Mouse (Mus musculus) small intestine, adult 10 weeks (tissue): ENCODE results near the gene Olfr1202. TPM values are rescaled to one million over a fixed set of nuclear protein-coding genes. Genes with fewer than 3 reads are reported as not detected.

Experiments used
- polyA plus RNA-seq: library from polyadenylated mRNA; stranded (reverse); fragments of 350-450 nt; fragmentation: Illumina TruSeq; extraction: RNeasy Lipid Tissue Mini Kit (QIAGEN cat#74804); gene quantifications from one replicate; pipeline ENCODE4 v1.2.3, GENCODE M21; 2014; ENCODE audit warnings: low replicate concordance

Olfr1202 gene
- not detected for polyA plus RNA-seq

GRCm38 (mm10) chr2:88814196-88814595 is at the start of gene Olfr1202:
TSS of gene Olfr1202 (plus strand) at chr2:88814496.

GRCm38 (mm10) chr2:88770388-88770787 is 43.9 kb upstream of the Olfr1202 start, which contains the start of gene Olfr1200:
TSS of gene Olfr1200 (minus strand) at chr2:88770488.

DNA sequence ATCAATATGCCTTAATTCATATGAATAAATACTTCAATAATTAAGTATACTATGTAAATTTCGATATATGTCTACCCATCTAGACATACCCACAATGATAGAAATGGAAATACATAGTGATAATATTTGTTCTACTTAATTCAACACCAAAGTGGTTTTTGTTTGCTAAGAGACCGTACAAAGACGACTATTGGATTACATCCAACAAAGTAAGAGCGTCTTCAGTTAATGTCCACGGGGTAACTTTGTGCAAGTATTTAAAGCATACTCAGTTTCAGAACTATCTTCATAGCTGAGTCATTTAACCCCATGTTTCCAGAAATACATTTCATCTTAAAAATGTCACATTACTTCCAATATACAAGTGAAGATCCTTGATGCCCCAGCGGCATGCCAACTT is 21.6 kb upstream of the Olfr1202 start, which contains the start of gene Olfr1201:
Gene Olfr1201 (plus strand): TSS at position 301 of the 400 bp plus-strand sequence.

GRCm38 (mm10) chr2:88829437-88829836 is 15.1 kb downstream of the Olfr1202 start, which contains the start of gene Olfr1205:
TSS of gene Olfr1205 (plus strand) at chr2:88829737.

GRCm38 (mm10) chr2:88848992-88849391 is 34.7 kb downstream of the Olfr1202 start, which contains the start of gene Olfr1204:
TSS of gene Olfr1204 (plus strand) at chr2:88849292.

DNA sequence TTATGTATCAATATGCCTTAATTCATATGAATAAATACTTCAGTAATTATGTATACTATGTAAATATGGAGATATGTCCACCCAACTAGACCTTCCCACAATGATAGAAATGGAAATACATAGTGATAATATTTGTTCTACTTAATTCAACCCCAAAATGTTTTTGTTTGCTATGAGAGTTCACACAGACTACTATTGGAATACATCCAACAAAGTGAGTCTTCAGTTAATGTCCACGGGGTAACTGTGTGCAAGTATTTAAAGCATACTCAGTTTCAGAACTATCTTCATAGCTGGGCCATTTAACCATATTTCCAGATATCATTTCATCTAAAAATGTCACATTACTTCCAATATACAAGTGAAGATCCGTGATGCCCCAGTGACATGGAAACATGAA is 48.6 kb downstream of the Olfr1202 start, which contains the start of gene Olfr1206:
Gene Olfr1206 (plus strand): TSS at position 301 of the 400 bp plus-strand sequence.

Other genes with a start within 250 kb of the Olfr1202 start
- gene Olfr1189, start 228.0 kb upstream of the Olfr1202 start, polyA plus RNA-seq: not detected
- gene Olfr1191-ps1, start 174.0 kb upstream of the Olfr1202 start, polyA plus RNA-seq: not detected
- gene Olfr1192-ps1, start 166.0 kb upstream of the Olfr1202 start, polyA plus RNA-seq: not detected
- not detected for gene Olfr1193, start 138.9 kb upstream of the Olfr1202 start, polyA plus RNA-seq
- gene Olfr1195, start 125.3 kb upstream of the Olfr1202 start, polyA plus RNA-seq: not detected
- gene Olfr1196, start 109.9 kb upstream of the Olfr1202 start, polyA plus RNA-seq: not detected
- gene Olfr1197, start 82.1 kb upstream of the Olfr1202 start, polyA plus RNA-seq: not detected
- not detected for gene Olfr1198, start 63.1 kb upstream of the Olfr1202 start, polyA plus RNA-seq
- not detected for gene Olfr1199, start 54.0 kb upstream of the Olfr1202 start, polyA plus RNA-seq
- not detected for gene Olfr1200, start 44.0 kb upstream of the Olfr1202 start, polyA plus RNA-seq
- not detected for gene Olfr1201, start 21.5 kb upstream of the Olfr1202 start, polyA plus RNA-seq
- not detected for gene Olfr1205, start 15.2 kb downstream of the Olfr1202 start, polyA plus RNA-seq
- not detected for gene Olfr1204, start 34.8 kb downstream of the Olfr1202 start, polyA plus RNA-seq
- gene Olfr1206, start 48.7 kb downstream of the Olfr1202 start, polyA plus RNA-seq: not detected
- gene Olfr1208, start 87.8 kb downstream of the Olfr1202 start, polyA plus RNA-seq: not detected
- gene Olfr1209, start 100.7 kb downstream of the Olfr1202 start, polyA plus RNA-seq: not detected
- not detected for gene Olfr1211, start 123.6 kb downstream of the Olfr1202 start, polyA plus RNA-seq
- not detected for gene Olfr1212, start 139.5 kb downstream of the Olfr1202 start, polyA plus RNA-seq
- gene Gm13762, start 165.8 kb downstream of the Olfr1202 start, polyA plus RNA-seq: not detected
- not detected for gene Olfr1214, start 178.2 kb downstream of the Olfr1202 start, polyA plus RNA-seq
- not detected for gene Olfr1215, start 192.5 kb downstream of the Olfr1202 start, polyA plus RNA-seq
- not detected for gene Olfr1216, start 203.8 kb downstream of the Olfr1202 start, polyA plus RNA-seq
- not detected for gene Olfr1217, start 217.6 kb downstream of the Olfr1202 start, polyA plus RNA-seq
- not detected for gene Olfr1218, start 246.7 kb downstream of the Olfr1202 start, polyA plus RNA-seq